Mouse (Mus musculus) frontal cortex, adult (tissue): ENCODE measurements around the gene Ift27.

Source experiments
- ATAC-seq: cut with Nextera tagmentation; 2 replicates; pipeline ENCODE4 v1.9.2; 2017; ENCODE audit warnings: mild to moderate bottlenecking, moderate library complexity, mixed read lengths; ENCODE audit not compliant: low TSS enrichment

The Ift27 gene

DNA sequence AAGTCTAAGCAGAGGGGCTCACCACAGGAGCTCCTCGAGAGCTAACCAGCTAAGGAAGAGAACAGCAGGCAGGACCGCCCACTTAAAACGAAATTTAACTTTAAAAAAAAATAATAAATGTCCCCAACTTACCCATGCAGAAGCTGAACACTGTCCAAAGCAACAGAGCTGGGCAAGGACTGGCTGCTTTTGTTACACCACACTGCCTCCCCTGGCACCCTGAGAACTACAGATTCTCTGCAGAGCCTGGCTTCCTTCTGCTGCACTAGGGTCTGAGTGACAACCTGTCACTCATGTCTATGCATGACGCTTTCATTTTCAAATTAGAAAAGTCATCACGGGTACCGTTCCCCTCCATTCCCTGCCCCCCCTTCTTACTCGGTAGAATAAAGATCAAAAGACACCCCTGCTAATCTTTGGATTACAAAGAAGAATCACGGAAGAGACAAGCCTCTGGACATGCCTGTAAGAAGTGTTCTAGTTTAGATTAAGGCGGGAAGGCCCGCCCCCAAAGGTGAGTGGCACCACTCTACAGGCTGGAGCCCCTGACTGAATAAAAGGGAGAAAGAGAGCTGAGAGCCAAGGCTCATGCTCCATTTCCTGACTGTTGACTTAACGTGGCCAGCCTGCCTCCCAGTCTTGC lies 1.5 kb downstream of the Ift27 start:
- ATAC-seq: no peak; the same call in 1 of the 2 replicates

DNA sequence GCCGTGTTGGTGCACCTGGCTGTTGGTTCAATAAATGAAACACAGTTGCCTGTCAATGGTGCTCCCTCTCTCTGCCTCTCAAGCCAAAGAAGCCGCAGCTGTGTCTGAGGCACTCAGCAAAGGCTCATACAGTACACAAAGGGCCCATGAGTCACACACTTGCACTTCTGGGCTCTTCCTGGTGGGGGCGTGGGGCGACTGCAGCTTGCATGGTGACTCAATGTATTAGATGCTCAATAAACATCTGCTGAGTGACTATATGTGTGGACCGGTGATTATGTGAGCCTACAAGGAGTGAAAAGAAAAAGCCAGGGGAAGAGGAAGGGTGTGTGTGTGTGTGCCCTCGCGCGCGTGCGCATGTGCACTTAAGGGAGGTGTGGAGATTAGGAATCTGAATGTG lies 2.3 kb downstream of the Ift27 start:
- no peak for ATAC-seq

DNA sequence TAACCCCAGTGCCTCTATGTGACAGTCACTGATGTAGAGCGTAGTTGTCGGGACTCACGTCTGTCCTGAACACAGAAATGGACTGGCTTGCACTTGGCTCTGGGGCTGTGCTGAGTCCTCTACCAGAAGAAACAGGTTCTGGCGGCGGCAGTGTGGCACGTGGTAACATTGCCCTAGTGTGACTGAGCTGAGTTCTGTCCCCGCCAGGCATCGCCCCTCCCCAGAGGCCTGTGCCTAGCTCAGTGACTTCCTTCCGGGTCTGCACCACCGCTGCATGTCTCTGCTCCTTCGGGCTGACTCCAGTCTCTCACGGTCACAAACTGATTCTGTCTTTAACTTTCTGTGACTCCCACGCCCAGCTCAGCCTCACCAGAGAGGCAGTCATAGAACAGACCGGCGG lies 3.2 kb downstream of the Ift27 start:
- ATAC-seq: no peak

DNA sequence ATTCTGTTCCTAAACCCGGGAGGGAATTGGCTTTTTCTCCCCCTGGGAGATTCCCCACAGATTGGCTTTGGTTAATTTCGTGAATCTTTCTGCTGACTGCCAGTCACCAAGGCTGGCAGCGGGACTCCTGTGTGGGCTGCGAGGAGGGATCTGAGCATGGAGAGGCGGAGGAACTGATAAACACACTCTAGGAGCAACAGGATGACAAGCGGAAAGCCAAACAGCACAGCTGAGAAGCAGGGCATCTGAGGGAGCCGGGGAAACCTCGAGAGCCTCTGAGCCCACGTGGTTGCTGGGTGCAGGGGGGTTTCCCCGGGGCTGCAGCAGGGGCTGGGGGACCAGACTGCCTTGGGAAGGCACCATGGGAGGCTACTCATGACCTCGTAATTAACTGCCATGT lies 4.3 kb downstream of the Ift27 start:
- no peak for ATAC-seq

DNA sequence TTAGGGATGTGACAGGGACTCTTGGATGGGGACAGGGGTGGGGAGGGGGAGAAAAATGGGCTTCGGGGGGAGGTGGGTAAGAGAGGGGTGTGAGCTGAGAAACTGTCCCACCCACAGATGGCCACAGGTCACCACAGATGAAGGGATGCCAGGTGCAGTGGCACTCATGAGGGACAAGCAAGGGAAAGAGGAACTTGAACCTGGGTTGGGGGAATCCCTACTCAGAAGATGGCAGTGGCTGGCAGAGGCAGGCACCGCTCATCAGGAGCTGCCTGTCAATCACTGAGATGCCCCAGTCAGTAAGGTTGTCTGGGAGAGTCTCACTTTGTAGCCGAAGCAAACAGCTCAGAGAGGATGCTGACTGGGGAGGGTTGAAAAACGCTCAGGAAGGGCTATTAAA lies 8.6 kb downstream of the Ift27 start:
- ATAC-seq: no peak

DNA sequence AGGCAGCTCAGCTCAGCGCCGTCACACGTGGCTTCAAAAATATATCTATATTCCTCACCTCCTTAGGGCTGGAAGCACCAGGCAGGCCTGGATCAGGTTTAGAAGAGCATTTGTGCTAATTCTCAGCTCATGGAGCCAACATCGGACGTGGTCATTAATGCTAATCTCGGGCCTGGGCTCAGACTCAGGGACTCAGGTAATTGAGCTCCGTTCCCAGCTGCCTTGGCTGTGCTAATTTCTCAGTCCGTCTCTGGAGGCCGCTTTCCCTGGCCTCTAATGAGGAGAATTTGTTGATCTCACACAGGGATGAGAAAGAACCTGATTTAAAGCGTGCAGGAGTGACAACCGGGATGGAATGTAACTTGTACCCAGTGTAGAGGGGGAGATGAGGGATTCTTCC lies 9.4 kb downstream of the Ift27 start:
- no peak for ATAC-seq

DNA sequence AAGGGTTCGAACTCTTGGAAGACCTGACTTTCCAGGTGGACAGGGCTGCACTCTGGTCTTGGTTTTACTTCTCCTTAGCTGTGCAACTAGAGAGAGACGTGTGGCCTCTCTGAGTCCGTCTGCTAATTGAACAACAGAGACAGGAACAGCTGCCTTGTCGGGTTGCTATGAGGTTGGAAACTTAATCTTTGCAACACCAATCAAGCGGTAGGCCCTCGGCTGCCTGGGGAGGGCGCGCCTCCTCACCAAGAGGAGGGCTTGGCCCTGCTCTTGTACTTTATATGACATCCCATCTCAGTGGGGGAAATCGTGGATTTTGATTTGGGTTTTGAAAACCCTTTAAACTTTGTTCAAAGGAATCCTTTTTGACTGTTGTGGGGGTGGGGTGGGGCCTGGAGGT lies 12.0 kb downstream of the Ift27 start:
- ATAC-seq: no peak

DNA sequence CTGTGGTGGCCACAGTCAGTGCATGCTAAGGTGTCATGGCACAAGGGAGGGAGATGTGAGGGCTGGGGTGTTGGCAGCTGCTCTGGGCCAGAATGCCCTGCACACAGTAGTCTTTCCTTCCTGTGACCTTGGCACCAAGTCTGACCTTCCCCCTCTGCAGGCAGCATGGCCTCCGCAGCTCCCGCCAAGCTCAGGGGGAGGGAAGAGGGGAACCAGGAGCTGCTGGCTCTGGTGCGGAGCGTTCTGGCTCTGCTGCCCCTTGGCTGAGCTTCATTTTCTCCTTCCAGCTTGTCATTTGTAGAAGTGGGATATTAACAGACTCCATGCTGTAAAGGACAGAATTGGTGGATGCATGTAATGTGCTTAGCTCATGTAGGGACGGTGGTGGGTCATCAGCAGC lies 15.6 kb downstream of the Ift27 start:
- ATAC-seq: no peak

DNA sequence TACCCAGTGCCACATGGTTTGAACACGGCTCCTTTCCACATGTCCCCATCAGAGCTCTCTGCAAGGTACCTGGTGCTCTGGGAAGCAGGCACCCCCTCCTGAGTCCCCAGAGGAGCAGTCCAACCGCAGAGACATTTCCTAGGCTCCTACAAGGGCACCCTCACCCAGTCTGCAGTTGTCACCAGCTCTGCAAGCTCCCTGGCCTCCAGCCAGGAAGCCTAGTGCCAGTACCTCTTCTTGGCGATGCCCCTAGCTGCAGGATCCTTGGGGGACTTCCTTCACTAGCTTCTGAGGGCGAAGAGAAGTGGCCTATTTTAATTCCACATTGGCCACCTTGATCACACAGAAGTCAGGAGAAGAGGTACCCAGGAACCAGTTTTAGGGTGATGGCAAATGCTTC lies 16.1 kb downstream of the Ift27 start:
- no peak for ATAC-seq

DNA sequence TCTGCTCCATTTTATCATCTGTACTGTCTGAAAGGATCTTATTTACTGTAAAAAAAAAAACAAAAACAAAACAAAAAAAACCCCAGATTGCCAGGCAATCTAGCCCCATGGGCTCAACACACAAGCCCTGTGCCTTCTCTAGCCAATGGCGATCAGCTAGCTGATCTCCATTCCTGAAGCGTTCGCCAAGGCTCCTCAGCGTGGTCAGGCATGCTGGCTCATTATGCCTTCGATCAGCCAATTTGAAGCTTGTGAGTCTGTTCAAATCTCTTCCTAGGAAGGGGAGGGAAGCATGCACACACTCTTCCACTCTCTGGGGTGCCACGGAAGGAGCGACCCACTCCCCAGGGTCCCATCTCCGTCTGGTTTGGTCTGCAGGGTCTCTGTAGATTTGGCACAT lies 16.6 kb downstream of the Ift27 start:
- no peak for ATAC-seq

DNA sequence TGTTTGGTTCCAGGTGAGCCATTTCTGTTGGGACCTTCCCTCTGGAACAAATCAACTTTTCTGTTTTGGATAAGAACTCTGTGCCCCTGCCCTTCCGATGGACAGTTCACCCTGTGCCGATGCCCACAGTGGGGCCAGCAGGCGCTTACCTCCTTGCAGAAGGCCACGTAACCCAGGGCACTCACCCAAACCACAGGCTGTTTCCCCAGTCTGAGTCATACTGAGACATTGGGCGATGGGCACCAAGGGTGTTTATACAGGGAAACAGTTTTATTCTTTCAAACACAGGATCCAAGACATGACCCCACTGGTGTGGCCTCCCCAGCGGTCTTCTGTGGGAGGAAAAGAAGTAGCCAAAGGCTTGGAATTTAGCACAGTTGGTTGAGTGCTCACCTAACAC lies 18.5 kb downstream of the Ift27 start:
- ATAC-seq: no peak

DNA sequence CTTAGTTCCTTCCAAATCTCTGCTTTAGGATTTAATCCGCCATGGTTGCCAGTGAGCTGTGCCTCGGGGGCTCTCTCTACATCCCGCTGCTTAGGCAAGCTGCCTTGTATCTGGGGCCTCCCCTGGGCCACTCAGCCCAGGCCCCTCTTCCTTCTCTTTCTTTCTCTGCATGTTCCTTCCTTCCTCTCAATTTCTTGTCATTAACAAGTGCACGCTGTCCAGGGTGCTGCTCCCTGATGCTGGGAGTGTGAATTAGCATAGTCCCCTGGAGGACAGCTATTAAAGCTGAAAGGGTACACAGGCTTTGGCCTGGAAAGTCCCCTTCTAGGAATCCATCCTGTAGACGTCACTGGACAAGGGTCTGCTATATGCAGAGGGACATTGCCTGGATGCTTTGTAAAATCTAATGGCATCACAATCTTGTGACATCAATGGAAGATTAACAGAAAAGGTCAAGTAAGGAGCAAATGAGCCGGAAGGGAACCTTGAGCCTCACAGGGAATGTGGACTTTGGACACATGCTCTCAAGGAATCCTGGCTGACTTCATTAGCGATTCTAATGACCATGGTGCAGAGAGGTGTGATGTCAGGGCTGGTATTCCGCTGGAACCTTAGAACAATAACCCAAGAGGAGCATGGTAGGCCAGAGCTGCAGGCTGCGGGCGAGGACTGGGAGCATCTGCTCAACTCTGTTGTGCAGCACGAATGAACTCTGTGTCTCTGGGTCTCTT lies 20.7 kb downstream of the Ift27 start:
- no peak for ATAC-seq

DNA sequence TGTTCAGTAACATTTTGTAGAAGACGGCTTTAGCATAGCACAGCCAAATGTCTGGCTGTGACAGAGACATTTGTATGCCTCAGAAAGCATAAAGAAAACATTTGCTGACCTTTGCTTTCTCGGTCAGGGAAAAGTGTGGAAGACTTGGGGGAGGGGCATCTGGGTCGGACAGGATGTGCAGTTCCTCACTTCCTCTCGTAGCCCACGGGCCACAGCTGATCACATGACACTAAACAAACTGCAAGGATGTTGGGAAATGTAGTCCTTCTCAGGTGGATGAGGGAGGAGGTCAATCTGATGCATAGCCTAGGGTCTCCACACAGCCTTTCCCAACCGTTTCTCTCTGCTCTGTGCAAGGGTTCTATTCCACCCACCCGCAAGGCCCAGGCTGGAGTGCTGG lies 25.3 kb downstream of the Ift27 start:
- no peak for ATAC-seq

DNA sequence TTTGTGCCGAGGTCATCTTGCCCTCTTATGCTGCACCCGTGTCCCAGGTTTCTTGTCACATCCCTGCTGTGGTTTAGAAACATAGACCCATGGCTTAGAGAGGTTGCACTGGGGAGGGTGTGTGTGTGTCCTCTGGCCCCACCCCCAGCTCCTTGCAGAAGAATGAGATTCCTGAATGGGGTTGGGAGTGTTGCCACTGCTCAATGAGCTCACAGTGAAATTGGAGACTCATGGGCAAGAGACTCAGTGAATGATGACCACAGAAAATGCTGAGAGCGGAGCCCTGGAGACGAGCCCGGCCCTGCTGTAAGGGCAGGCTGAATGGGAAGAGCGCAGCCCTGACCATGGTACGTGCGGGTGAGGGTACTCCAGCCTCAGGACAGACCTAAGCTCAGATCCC lies 33.7 kb downstream of the Ift27 start:
- ATAC-seq: no peak

DNA sequence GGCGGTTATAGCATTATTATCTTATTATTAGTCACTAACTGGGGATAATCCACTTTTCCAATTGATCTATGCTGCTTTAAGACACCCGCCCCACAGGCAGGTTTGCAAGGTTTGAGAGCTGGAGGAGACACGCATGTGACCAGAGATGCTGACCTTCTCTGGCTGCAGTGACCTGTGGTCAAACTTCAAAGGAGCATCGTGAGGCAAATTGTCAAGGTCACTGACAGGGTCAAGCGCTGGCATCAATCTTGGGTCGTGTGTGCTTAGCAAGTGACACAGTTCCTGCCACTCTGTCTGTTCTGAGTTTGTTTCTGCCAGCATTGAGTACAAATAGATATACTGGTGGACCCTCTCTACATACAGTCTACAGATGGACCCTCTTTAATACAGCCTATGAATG lies 39.3 kb downstream of the Ift27 start:
- ATAC-seq: no peak

DNA sequence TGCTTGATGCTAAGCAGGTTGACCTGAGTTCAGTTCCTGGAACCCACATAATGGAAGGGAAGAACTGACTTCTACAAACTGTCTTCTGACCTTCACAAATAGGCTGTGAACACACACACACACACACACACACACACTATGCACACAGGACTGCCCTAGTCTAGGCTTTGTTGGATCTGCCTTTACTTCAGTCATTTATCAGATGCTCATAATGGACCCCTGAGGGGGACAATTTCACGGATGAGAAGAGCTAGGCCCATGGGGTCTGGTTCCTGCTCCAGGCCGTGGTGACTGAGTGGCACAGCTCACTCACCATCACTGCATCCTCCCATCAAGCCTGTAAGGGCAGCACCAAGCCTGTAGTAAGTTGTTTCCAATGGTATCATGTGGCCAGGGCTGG lies 40.5 kb downstream of the Ift27 start:
- no peak for ATAC-seq

DNA sequence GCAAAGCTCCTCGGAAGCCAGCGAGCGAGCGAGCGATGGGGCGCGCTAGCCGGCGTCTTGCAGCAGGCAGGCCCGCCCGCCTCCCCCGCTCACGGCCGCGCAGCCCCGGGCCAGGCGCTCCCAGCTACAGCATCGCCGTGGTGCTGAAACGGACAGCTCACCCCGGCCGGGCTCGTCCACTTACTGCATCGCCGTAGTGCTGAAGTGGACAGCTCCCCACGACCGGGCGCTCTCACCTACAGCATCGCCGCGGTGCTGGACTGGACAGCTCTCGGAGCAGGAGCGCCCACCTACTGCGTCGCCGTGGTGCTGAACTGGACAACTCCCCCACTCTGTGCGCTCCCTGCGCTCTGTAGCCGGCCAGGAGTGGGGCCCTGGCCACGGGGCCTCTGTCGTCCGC lies 54.2 kb downstream of the Ift27 start, which contains the start of gene Cacng2:
Cacng2 (minus strand) TSS at position 325 of the 400 bp plus-strand sequence.
- ATAC-seq: peak; percentile 44

DNA sequence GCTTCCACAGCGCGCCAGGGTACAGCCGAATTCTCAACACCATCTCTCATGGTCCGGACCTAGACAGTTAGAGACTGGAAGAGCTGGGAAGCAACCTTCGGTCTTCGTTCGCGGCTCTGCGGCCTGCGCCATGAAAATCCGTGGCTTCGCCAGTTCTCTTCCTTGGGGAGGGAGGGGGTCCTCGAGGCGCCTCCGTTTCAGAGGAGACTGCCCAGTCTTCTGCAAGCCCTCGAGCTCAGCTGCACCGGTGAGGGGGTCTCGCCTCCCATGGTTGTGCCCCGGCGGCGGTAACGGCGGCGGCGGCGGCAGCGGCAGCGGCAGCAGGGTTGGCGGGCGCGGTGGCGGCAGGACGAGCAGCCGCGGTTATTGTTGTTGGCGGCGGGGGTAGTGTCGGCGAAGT lies 54.7 kb downstream of the Ift27 start:
- ATAC-seq: no peak

DNA sequence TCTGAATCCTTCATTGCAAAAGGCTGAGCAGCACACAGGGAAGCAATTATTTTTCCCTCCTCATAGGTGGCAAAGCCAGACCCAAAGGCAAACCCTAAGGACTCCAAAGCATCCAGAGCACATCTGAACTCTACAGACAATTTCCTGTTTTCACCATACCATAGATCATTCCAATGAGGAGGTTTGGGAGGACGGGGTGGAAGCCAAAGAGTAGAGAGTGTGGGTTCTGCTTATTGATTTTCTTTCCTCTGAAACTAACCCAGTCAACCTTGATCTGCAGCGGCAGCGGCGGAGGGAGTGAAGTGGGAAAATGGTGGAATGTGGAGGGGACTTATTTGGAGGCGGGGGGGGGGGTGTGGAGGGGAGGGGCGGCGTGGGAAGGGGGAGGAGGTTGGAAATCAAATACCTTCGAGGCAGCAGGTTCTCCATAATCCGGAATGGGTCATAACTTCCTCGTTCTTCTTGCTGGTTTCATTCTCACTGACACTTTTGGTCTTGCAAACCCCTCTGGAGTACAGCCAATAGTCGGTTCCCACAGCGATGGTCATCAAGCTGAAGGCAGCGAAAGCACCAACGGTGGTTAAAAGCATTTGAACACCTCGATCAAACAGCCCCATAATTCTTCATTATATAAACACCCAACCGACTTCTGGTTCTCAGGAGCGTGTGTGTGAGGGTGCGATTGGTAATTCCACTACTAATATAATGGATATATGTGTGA lies 55.5 kb downstream of the Ift27 start:
- ATAC-seq: no peak

DNA sequence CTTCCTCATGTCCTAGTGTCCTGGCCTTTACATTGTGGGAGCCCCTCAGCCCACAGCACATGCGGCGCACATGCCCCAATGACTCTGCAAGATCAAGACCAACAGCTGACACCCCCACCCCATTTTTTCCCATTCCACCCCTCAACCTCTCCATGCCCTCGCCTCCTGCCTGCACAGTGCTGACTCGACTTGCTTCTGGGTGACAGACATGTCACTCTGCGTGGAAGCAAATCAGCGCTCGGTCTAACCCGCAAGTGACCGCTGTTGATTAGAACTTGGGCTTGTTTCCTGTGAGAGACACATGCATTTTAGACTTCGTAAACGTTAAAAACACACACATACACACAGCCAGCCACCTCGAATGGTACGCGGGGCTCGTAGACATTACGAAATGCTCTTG lies 56.2 kb downstream of the Ift27 start:
- ATAC-seq: no peak

DNA sequence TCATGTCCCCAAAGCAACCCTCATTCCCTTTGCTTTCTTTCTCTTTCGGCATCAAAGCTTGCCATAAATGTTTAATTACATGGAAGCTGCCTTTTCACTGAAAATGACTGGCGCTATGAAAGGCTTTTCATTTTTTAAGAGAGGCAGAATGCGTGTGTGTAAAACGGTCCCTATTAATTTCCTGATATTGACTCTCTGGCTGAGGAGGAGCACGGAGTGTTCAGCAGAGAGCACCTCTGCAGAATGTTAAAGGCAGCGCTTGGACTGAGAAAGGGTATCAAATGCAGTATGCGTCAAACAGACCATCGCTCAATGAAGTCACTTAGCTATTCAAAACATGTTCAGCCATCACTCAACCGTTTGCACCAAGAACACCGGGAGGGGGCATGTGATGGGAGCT lies 57.0 kb downstream of the Ift27 start:
- no peak for ATAC-seq

DNA sequence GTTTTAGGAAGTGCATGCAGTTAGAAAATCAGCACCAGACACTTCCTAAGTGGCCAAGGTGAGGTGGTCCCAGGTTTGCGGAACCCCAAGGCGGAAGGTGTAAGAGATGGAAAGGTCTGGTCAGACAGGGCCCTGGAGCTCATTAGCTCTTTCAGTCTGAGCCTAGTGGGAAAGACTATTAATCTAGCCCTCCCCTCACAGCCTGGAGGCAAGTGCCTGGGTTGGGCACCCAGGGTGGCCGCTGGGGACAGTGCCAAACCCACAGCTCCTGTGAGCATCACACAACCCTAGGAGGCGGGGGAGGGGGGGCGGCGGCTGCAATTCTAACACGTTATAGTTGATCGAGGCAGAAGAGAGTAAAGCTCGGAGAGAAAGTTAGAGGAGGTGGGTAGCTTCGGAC lies 57.7 kb downstream of the Ift27 start:
- ATAC-seq: no peak
